Mouse (Mus musculus) CH12.LX (cell line): ENCODE measurements around the gene Agbl5.

ENCODE experiments used
- CTCF ChIP-seq, 2 experiments: IDR thresholded peaks in 1 of 2; conservative IDR thresholded peaks in 1 of 2; 2 replicates each; pipeline ENCODE4 v1.5.1; 2011 to 2012; ENCODE audit warnings: low read depth in 2 of 2, low read length in 2 of 2, improper control_type of control experiment in 1 of 2, inconsistent platforms in 1 of 2, mild to moderate bottlenecking in 1 of 2, moderate library complexity in 1 of 2
- E2F4 ChIP-seq: IDR thresholded peaks from 2 replicates; pipeline ENCODE4 v1.6.1; 2011; ENCODE audit warnings: low read depth, low read length, improper control_type of control experiment; ENCODE audit not compliant: insufficient replicate concordance
- HCFC1 ChIP-seq: IDR thresholded peaks from 2 replicates; pipeline ENCODE4 v1.6.1; 2012; ENCODE audit warnings: low read depth, mild to moderate bottlenecking, inconsistent platforms, low read length, improper control_type of control experiment
- PAX5 ChIP-seq: IDR thresholded peaks from 2 replicates; pipeline ENCODE4 v1.6.1; 2012; ENCODE audit warnings: low read length, inconsistent platforms, mixed read lengths
- POLR2A ChIP-seq: IDR thresholded peaks from 2 replicates; pipeline ENCODE4 v1.6.1; 2011; ENCODE audit warnings: low read depth, mild to moderate bottlenecking, improper control_type of control experiment, low read length
- ZC3H11A ChIP-seq: IDR thresholded peaks from 2 replicates; pipeline ENCODE4 v1.6.1; 2012; ENCODE audit warnings: low read depth, mild to moderate bottlenecking, inconsistent platforms, low read length, improper control_type of control experiment
- ZNF384 ChIP-seq: IDR thresholded peaks from 2 replicates; pipeline ENCODE4 v1.6.1; 2012; ENCODE audit warnings: low read depth, low read length, improper control_type of control experiment, inconsistent platforms

GRCm38 (mm10) chr5:30909300-30909659 is 20.8 kb downstream of the Agbl5 start:
- no peak for TF ChIP-seq ZNF384
- no peak for TF ChIP-seq CTCF (conservative IDR thresholded peaks at IDR 0.05 in 1 of 2, IDR thresholded peaks at IDR 0.05 in 1 of 2; ENCODE audit: low read depth in 2 of 2, low read length in 2 of 2)
- TF ChIP-seq PAX5 = no peak
- TF ChIP-seq POLR2A = no peak
- no peak for TF ChIP-seq E2F4
- TF ChIP-seq HCFC1 = no peak
- no peak for TF ChIP-seq ZC3H11A
